Mouse (Mus musculus): ENCODE results near the gene Ick.

- no peak for TF ChIP-seq CTCF (IDR thresholded peaks at IDR 0.05; ENCODE audit: borderline replicate concordance, extremely low read depth, insufficient read depth, insufficient read length)
- TF ChIP-seq POLR2A (IDR thresholded peaks at IDR 0.05; ENCODE audit: borderline replicate concordance, extremely low read depth, insufficient read depth, insufficient read length, poor library complexity, severe bottlenecking) = no peak
These were observed 76.7 kb downstream of the Ick start for GRCm38 (mm10) chr9:78185686-78186085.

Data from brain, embryonic 14.5 days (tissue).